Mouse (Mus musculus) MEL (cell line): Measurements from ENCODE around the gene Nr2f2. TPM values are rescaled to one million over a fixed set of nuclear protein-coding genes. Genes with fewer than 3 reads are reported as not detected.

Source experiments
- DNase-seq: peaks from one replicate; pipeline ENCODE4 v3.0.0; 2011; ENCODE audit warnings: low read depth, low spot score
- H3K27ac ChIP-seq: 2 replicates; pipeline ENCODE4 v1.5.1; 2012; ENCODE audit warnings: low read depth, mild to moderate bottlenecking, control low read depth, low read length, moderate library complexity; ENCODE audit not compliant: control insufficient read depth
- H3K27me3 ChIP-seq, 2 experiments: fragments of 150-350 bp in 1 of 2; sonication (generic) in 1 of 2; 2 replicates each; pipeline ENCODE4 v1.6.1; 2012; ENCODE audit warnings: low read length in 2 of 2, mild to moderate bottlenecking in 2 of 2, improper control_type of control experiment in 1 of 2, moderate library complexity in 1 of 2; ENCODE audit not compliant: insufficient read depth in 2 of 2, control insufficient read depth in 1 of 2
- H3K36me3 ChIP-seq, 2 experiments: 2 replicates each; pipeline ENCODE4 v1.6.1; 2012 to 2014; ENCODE audit warnings: low read length in 2 of 2, improper control_type of control experiment in 1 of 2, inconsistent platforms in 1 of 2, mild to moderate bottlenecking in 1 of 2; ENCODE audit not compliant: insufficient read depth in 2 of 2, control insufficient read depth in 1 of 2
- H3K4me1 ChIP-seq, 2 experiments: fragments of 150-350 bp in 1 of 2; sonication (generic) in 1 of 2; 2 replicates each; pipeline ENCODE4 v1.6.1; 2012; ENCODE audit warnings: low read length in 2 of 2, improper control_type of control experiment in 1 of 2, mild to moderate bottlenecking in 1 of 2; ENCODE audit not compliant: insufficient read depth in 2 of 2, control insufficient read depth in 1 of 2
- H3K4me3 ChIP-seq, 2 experiments: fragments of 150-350 bp in 1 of 2; sonication (generic) in 1 of 2; 2 replicates each; pipeline ENCODE4 v1.5.1; 2012; ENCODE audit warnings: low read depth in 2 of 2, low read length in 2 of 2, mild to moderate bottlenecking in 2 of 2, moderate library complexity in 2 of 2, control low read depth in 1 of 2, improper control_type of control experiment in 1 of 2; ENCODE audit not compliant: control insufficient read depth in 1 of 2, insufficient read depth in 1 of 2
- H3K79me2 ChIP-seq: 2 replicates; pipeline ENCODE4 v1.6.1; 2012; ENCODE audit warnings: mild to moderate bottlenecking, low read length, moderate library complexity; ENCODE audit not compliant: control insufficient read depth, poor library complexity, insufficient read depth
- H3K9ac ChIP-seq: 2 replicates; pipeline ENCODE4 v1.6.1; 2012; ENCODE audit warnings: low read depth, mild to moderate bottlenecking, control low read depth, low read length, moderate library complexity; ENCODE audit not compliant: control insufficient read depth, poor library complexity, severe bottlenecking
- H3K9me3 ChIP-seq: fragments of 150-350 bp; sonication (generic); replicated peaks from 2 replicates; pipeline ENCODE4 v1.6.1; 2012; ENCODE audit warnings: mild to moderate bottlenecking, low read length, improper control_type of control experiment, moderate library complexity; ENCODE audit not compliant: insufficient read depth
- BHLHE40 ChIP-seq: IDR thresholded peaks from 2 replicates; pipeline ENCODE4 v1.6.1; 2012; ENCODE audit warnings: low read depth, mild to moderate bottlenecking, inconsistent platforms, low read length, improper control_type of control experiment, borderline replicate concordance
- CHD2 ChIP-seq: IDR thresholded peaks from 2 replicates; pipeline ENCODE4 v1.6.1; 2011; ENCODE audit warnings: low read length, improper control_type of control experiment
- CTCF ChIP-seq, 3 experiments: IDR thresholded peaks in 2 of 3; conservative IDR thresholded peaks in 1 of 3; 2 replicates each; pipeline ENCODE4 v1.5.1; 2011 to 2012; ENCODE audit warnings: low read length in 3 of 3, low read depth in 2 of 3, mild to moderate bottlenecking in 2 of 3, improper control_type of control experiment in 1 of 3, inconsistent platforms in 1 of 3, mixed read lengths in 1 of 3, moderate library complexity in 1 of 3; ENCODE audit not compliant: control insufficient read depth in 1 of 3, insufficient read depth in 1 of 3, poor library complexity in 1 of 3, severe bottlenecking in 1 of 3
- E2F4 ChIP-seq: IDR thresholded peaks from 2 replicates; pipeline ENCODE4 v1.6.1; 2011; ENCODE audit warnings: low read depth, low read length, improper control_type of control experiment, borderline replicate concordance
- EP300 ChIP-seq, 2 experiments: IDR thresholded peaks; 2 replicates each; pipeline ENCODE4 v1.6.1; 2011; ENCODE audit warnings: improper control_type of control experiment in 2 of 2, low read length in 2 of 2, low read depth in 1 of 2, mild to moderate bottlenecking in 1 of 2
- ETS1 ChIP-seq: IDR thresholded peaks from 2 replicates; pipeline ENCODE4 v1.6.1; 2012; ENCODE audit warnings: low read depth, mild to moderate bottlenecking, inconsistent platforms, low read length, improper control_type of control experiment, moderate library complexity
- GABPA ChIP-seq: IDR thresholded peaks from 2 replicates; pipeline ENCODE4 v1.6.1; 2012; ENCODE audit warnings: low read depth, mild to moderate bottlenecking, inconsistent platforms, low read length, improper control_type of control experiment, moderate library complexity
- HCFC1 ChIP-seq: IDR thresholded peaks from 2 replicates; pipeline ENCODE4 v1.6.1; 2012; ENCODE audit warnings: low read depth, mild to moderate bottlenecking, inconsistent platforms, low read length, improper control_type of control experiment, moderate library complexity
- KAT2A ChIP-seq: conservative IDR thresholded peaks from 2 replicates; pipeline ENCODE4 v1.6.1; 2012; ENCODE audit warnings: low read depth, low read length, improper control_type of control experiment, inconsistent platforms
- MAFK ChIP-seq: IDR thresholded peaks from 2 replicates; pipeline ENCODE4 v1.6.1; 2011; ENCODE audit warnings: low read depth, mild to moderate bottlenecking, low read length, improper control_type of control experiment, borderline replicate concordance
- MAZ ChIP-seq: IDR thresholded peaks from 2 replicates; pipeline ENCODE4 v1.6.1; 2012; ENCODE audit warnings: low read depth, mild to moderate bottlenecking, inconsistent platforms, low read length, improper control_type of control experiment
- MEF2A ChIP-seq: IDR thresholded peaks from 2 replicates; pipeline ENCODE4 v1.6.1; 2014; ENCODE audit warnings: low read depth, mild to moderate bottlenecking, inconsistent platforms, low read length, improper control_type of control experiment; ENCODE audit not compliant: poor library complexity, insufficient replicate concordance, severe bottlenecking; ENCODE audit errors: extremely low read depth
- MYB ChIP-seq: IDR thresholded peaks from 2 replicates; pipeline ENCODE4 v1.6.1; 2011; ENCODE audit warnings: mild to moderate bottlenecking, low read depth, low read length, improper control_type of control experiment
- NRF1 ChIP-seq: IDR thresholded peaks from 2 replicates; pipeline ENCODE4 v1.6.1; 2014; ENCODE audit warnings: low read depth, mild to moderate bottlenecking, inconsistent platforms, low read length, improper control_type of control experiment, moderate library complexity; ENCODE audit not compliant: poor library complexity, insufficient read depth, severe bottlenecking
- POLR2AphosphoS5 ChIP-seq: IDR thresholded peaks from 2 replicates; pipeline ENCODE4 v1.6.1; 2012; ENCODE audit warnings: low read depth, borderline replicate concordance, mild to moderate bottlenecking, inconsistent platforms, low read length, moderate library complexity, mixed read lengths
- RAD21 ChIP-seq: IDR thresholded peaks from 2 replicates; pipeline ENCODE4 v1.6.1; 2011; ENCODE audit warnings: mild to moderate bottlenecking, low read depth, low read length, improper control_type of control experiment
- RCOR1 ChIP-seq: IDR thresholded peaks from 2 replicates; pipeline ENCODE4 v1.6.1; 2012; ENCODE audit warnings: low read depth, mild to moderate bottlenecking, inconsistent platforms, low read length, improper control_type of control experiment
- SIN3A ChIP-seq: IDR thresholded peaks from 2 replicates; pipeline ENCODE4 v1.6.1; 2012; ENCODE audit warnings: low read length, improper control_type of control experiment, inconsistent platforms
- TAL1 ChIP-seq: IDR thresholded peaks from 2 replicates; pipeline ENCODE4 v1.6.1; 2012; ENCODE audit warnings: mild to moderate bottlenecking, inconsistent platforms, low read length, moderate library complexity, mixed read lengths
- UBTF ChIP-seq: IDR thresholded peaks from 2 replicates; pipeline ENCODE4 v1.6.1; 2012; ENCODE audit warnings: low read depth, mild to moderate bottlenecking, inconsistent platforms, low read length, improper control_type of control experiment, moderate library complexity, borderline replicate concordance; ENCODE audit not compliant: insufficient read depth
- ZC3H11A ChIP-seq: IDR thresholded peaks from 2 replicates; pipeline ENCODE4 v1.6.1; 2012; ENCODE audit warnings: low read depth, mild to moderate bottlenecking, inconsistent platforms, low read length, improper control_type of control experiment
- ZKSCAN1 ChIP-seq: IDR thresholded peaks from 2 replicates; pipeline ENCODE4 v1.6.1; 2012; ENCODE audit warnings: low read depth, mild to moderate bottlenecking, inconsistent platforms, low read length, improper control_type of control experiment, moderate library complexity
- ZMIZ1 ChIP-seq: IDR thresholded peaks from 2 replicates; pipeline ENCODE4 v1.6.1; 2012; ENCODE audit warnings: low read depth, mild to moderate bottlenecking, inconsistent platforms, low read length, improper control_type of control experiment, moderate library complexity
- ZNF384 ChIP-seq: IDR thresholded peaks from 2 replicates; pipeline ENCODE4 v1.6.1; 2012; ENCODE audit warnings: low read depth, mild to moderate bottlenecking, inconsistent platforms, low read length, improper control_type of control experiment
- polyA plus RNA-seq, 2 experiments: library from polyadenylated mRNA; stranded (reverse) in 1 of 2; unstranded in 1 of 2; fragments of >175 nt in 1 of 2; fragments of >200 nt in 1 of 2; gene quantifications; 2 replicates each; pipeline versions ENCODE4 v1.2.1 to v1.2.4; 2012; ENCODE audit warnings: low replicate concordance in 2 of 2, low read depth in 1 of 2; ENCODE audit not compliant: insufficient read length in 2 of 2, insufficient read depth in 1 of 2, missing spikeins in 1 of 2
- total RNA-seq: library from RNA; depleted of rRNA; stranded (reverse); fragments of 300-350 nt; gene quantifications from 2 replicates; pipeline ENCODE4 v1.2.3, GENCODE M21; 2012

The Nr2f2 gene
- total and polyA plus RNA-seq, 3 experiments, result not detected

DNA sequence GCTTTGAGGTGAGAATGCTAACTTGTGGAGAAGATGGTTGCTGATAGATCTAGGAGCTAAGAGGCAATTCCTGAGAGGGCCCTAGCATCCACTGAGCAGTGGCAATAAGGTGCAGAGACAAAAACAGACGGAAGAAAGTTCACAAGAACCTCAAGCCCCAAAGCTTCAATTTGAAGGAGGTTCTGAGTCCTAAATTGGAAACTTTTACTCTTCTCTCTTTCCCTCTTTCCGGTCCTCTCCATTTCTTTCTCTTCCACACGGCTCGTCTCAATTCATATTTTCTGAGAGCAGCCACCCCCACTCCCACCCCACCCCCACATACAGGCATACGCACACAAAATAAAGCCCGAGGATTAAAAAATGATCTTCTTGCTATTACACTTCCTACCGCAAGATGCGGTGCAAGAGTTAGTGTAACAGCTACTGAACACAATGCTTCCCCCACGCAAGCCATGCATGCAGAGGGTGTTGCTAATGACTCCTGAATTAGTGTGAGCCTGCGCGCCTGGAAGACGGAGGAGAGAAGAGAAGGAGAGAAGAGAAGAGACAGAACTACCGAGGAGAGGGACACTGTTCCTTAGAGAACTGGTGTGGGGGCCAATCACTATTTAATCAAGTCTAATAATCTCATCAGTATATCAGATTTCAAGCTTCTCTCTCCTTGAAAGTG is 29.8 kb downstream of the Nr2f2 start:
- Histone ChIP-seq H3K9ac (no peak overlapping the region), H3K27ac (no peak overlapping the region), H3K4me1 (no peaks in the 10 kb centered on the region), H3K79me2 (no peaks in the 10 kb centered on the region), H3K9me3 (no peaks in the 10 kb centered on the region), H3K36me3 (no peaks in the 10 kb centered on the region), H3K27me3 (no peaks in the 10 kb centered on the region), H3K4me3 (no peak overlapping the region)
- TF ChIP-seq CTCF (IDR thresholded peaks at IDR 0.05 in 2 of 3, conservative IDR thresholded peaks at IDR 0.05 in 1 of 3; ENCODE audit: control insufficient read depth in 1 of 3, insufficient read depth in 1 of 3, low read depth in 2 of 3, low read length in 3 of 3, poor library complexity in 1 of 3, severe bottlenecking in 1 of 3) (no peak), KAT2A (no peak), E2F4 (no peak), SIN3A (no peak), ZKSCAN1 (no peak), MYB (no peak)
- no peak for DNase-seq

DNA sequence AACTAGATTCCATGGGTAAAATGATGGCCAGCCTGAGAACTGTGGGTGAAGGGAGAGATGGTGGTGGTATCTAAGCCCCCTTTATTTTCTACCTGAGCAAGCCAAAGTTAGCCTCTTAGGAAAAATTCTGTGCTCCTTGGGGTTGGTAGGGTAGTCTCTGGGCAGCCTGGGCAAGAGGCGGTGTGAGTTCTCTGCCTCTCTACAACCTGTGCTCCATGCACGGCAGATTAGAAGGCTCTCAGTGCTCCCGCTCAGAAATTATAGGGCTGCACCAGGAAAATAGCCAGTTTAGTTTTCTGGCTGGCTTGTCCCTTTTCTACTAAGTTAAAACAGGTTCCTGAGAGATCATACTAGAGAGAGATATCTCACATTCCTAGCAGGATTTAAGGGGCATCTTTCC is 30.4 kb downstream of the Nr2f2 start:
- TF ChIP-seq UBTF, result no peak
- no peak for TF ChIP-seq E2F4
- no peak for TF ChIP-seq CHD2
- no peak for TF ChIP-seq MAZ
- no peak overlapping the region for H3K9ac ChIP-seq
- H3K27ac ChIP-seq, result no peak overlapping the region
- H3K79me2 ChIP-seq, result no peaks in the 10 kb centered on the region
- H3K36me3 ChIP-seq, result no peaks in the 10 kb centered on the region
- H3K27me3 ChIP-seq, result no peaks in the 10 kb centered on the region
- H3K4me3 ChIP-seq, result no peak overlapping the region
- no peaks in the 10 kb centered on the region for H3K9me3 ChIP-seq
- no peaks in the 10 kb centered on the region for H3K4me1 ChIP-seq
- DNase-seq, result no peak

DNA sequence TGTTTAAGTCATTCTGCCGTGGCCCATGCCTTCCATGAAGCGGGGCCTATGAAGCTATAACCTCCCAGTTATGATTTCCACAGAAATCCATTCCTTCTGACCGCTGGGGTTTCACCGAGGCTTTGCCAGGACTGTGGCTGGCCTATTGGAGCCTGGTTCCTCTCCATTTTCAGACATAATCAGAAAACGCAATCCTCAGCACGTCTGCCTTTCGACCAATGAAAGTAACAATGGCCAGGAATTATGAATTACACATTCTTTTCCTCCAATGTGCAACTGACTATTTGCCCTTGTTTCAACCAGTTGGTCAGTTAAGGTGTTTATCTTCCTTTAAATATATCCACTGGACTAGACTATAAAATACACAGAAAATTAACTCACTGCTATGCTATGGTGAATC is 31.1 kb downstream of the Nr2f2 start:
- H3K27me3 ChIP-seq, result no peaks in the 10 kb centered on the region
- no peak for TF ChIP-seq MAFK
- TF ChIP-seq RCOR1, result no peak
- TF ChIP-seq ZNF384, result no peak
- no peak for TF ChIP-seq ZMIZ1
- no peak for TF ChIP-seq E2F4
- no peak for TF ChIP-seq RAD21
- TF ChIP-seq HCFC1, result no peak
- no peak for TF ChIP-seq MEF2A
- TF ChIP-seq TAL1, result no peak
- no peak for TF ChIP-seq NRF1
- no peak for TF ChIP-seq EP300 (IDR thresholded peaks at IDR 0.05; ENCODE audit: low read depth in 1 of 2, low read length in 2 of 2)
- no peak for TF ChIP-seq GABPA
- no peak for TF ChIP-seq KAT2A
- no peak for TF ChIP-seq ZC3H11A
- no peak for TF ChIP-seq MYB
- TF ChIP-seq BHLHE40, result no peak
- no peak for TF ChIP-seq POLR2AphosphoS5
- no peak for TF ChIP-seq ETS1
- no peak overlapping the region for H3K4me3 ChIP-seq

More for the DNA sequence above, 31.1 kb downstream of the Nr2f2 start:
- Histone ChIP-seq H3K9ac (no peak overlapping the region), H3K36me3 (no peaks in the 10 kb centered on the region), H3K27ac (no peak overlapping the region), H3K4me1 (no peaks in the 10 kb centered on the region), H3K79me2 (no peaks in the 10 kb centered on the region), H3K9me3 (no peaks in the 10 kb centered on the region)
- no peak for DNase-seq
